Mouse (Mus musculus) bone marrow, adult 2 months (tissue): ENCODE results near the gene Dus2.

ENCODE experiments used
- CTCF ChIP-seq: fragments of 200-500 bp; IDR thresholded peaks from 2 replicates; pipeline ENCODE4 v1.5.1; 2011; ENCODE audit warnings: low read length, control low read depth; ENCODE audit not compliant: control insufficient read depth, insufficient read depth
- POLR2A ChIP-seq: fragments of 200-500 bp; IDR thresholded peaks from 2 replicates; pipeline ENCODE4 v1.6.1; 2011; ENCODE audit warnings: low read depth, mild to moderate bottlenecking, control low read depth, low read length, borderline replicate concordance; ENCODE audit not compliant: control insufficient read depth

DNA sequence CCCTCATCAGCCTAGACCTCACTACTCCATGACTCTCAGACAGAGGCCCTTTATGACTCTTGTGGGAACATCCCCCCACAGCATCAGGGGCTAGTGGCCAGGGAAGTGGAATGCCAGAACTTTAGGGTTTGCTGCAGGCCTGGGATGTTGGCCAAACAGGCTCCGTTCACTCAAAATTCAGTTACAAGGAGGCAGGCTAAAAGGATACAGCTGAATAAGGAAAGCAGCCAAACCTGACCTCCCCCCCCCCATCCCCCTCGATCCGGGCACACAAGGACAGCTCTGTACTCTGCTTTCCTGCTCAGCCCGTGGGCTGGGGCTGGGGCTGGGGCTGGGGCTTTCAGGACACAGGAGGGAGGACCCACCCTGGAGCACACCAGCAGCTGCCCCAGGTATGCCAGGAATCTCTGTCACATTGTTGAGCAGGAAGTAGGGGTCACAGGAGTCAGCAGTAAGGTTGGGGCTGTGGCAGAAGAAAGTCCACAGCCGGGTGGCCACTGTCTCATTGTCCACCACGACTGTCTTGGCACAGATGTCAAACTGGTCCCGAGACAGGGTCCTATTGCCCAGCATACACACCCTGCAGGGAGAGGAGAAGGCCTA is 40.0 kb upstream of the Dus2 start:
- TF ChIP-seq POLR2A = no peak
- no peak for TF ChIP-seq CTCF
